Mouse (Mus musculus) frontal cortex, postnatal 14 days (tissue): ENCODE results near the gene Htr6.

Experiments used
- DNase-seq, 2 experiments: peaks; one replicate each; pipeline ENCODE4 v3.0.0; 2022; ENCODE audit warnings: low spot score in 2 of 2

Gene Htr6

GRCm38 (mm10) chr4:139075041-139075711 lies at the start of gene Htr6:
Htr6 (minus strand) TSS chr4:139075570.
- DNase-seq = no peak

- no peak for DNase-seq
Observed at GRCm38 (mm10) chr4:139124940-139125339, 49.6 kb upstream of the Htr6 start.

GRCm38 (mm10) chr4:139122557-139122956 lies 47.2 kb upstream of the Htr6 start:
- no peak for DNase-seq

- no peak for DNase-seq
Observed at GRCm38 (mm10) chr4:139120998-139121397, 45.6 kb upstream of the Htr6 start.

- DNase-seq = no peak
Observed at GRCm38 (mm10) chr4:139120281-139120814, 45.0 kb upstream of the Htr6 start.

- DNase-seq = no peak
Observed at GRCm38 (mm10) chr4:139116356-139117063, 41.1 kb upstream of the Htr6 start.

- DNase-seq = no peak
Observed at GRCm38 (mm10) chr4:139115721-139116120, 40.4 kb upstream of the Htr6 start.

GRCm38 (mm10) chr4:139112482-139112881 lies 37.1 kb upstream of the Htr6 start:
- no peak for DNase-seq

GRCm38 (mm10) chr4:139111421-139111820 lies 36.1 kb upstream of the Htr6 start:
- no peak for DNase-seq

- no peak for DNase-seq
Observed at GRCm38 (mm10) chr4:139110858-139111257, 35.5 kb upstream of the Htr6 start.

GRCm38 (mm10) chr4:139105453-139105852 lies 30.1 kb upstream of the Htr6 start:
- DNase-seq = no peak

- no peak for DNase-seq
Observed at GRCm38 (mm10) chr4:139101546-139101945, 26.2 kb upstream of the Htr6 start.

- DNase-seq = no peak
Observed at GRCm38 (mm10) chr4:139100326-139100725, 25.0 kb upstream of the Htr6 start.

GRCm38 (mm10) chr4:139096201-139096600 lies 20.8 kb upstream of the Htr6 start:
- no peak for DNase-seq

- DNase-seq = no peak
Observed at GRCm38 (mm10) chr4:139095406-139095805, 20.0 kb upstream of the Htr6 start.

- no peak for DNase-seq
Observed at GRCm38 (mm10) chr4:139093196-139093530, 17.8 kb upstream of the Htr6 start.

GRCm38 (mm10) chr4:139092356-139093195 lies 17.2 kb upstream of the Htr6 start, which contains the start of gene Nbl1:
Nbl1 (minus strand) TSS chr4:139092993.
- no peak for DNase-seq

GRCm38 (mm10) chr4:139091478-139092355 lies 16.3 kb upstream of the Htr6 start:
- DNase-seq = no peak

GRCm38 (mm10) chr4:139091066-139091465 lies 15.7 kb upstream of the Htr6 start:
- DNase-seq = no peak

GRCm38 (mm10) chr4:139090303-139090940 lies 15.1 kb upstream of the Htr6 start:
- DNase-seq = no peak
